Mouse (Mus musculus) lung, adult 2 months (tissue): ENCODE results near the gene Trim56. TPM values are rescaled to one million over a fixed set of nuclear protein-coding genes. Genes with fewer than 3 reads are reported as not detected.
"Not testable (repeated sequence)": the region's sequence is repeated elsewhere in the genome, so short reads cannot be mapped to it uniquely, and the experiment has no call there.

ENCODE experiments used
- DNase-seq: peaks from one replicate; pipeline ENCODE4 v3.0.0; 2022
- H3K4me1 ChIP-seq: fragments of 200-500 bp; 2 replicates; pipeline ENCODE4 v1.6.1; 2011; ENCODE audit warnings: low read length; ENCODE audit not compliant: control insufficient read depth, insufficient read depth
- H3K4me3 ChIP-seq: fragments of 200-500 bp; replicated peaks from 2 replicates; pipeline ENCODE3; 2011; ENCODE audit warnings: low read depth, mild to moderate bottlenecking, control low read depth, low read length; ENCODE audit errors: extremely low read depth
- CTCF ChIP-seq: fragments of 200-500 bp; IDR thresholded peaks from 2 replicates; pipeline ENCODE4 v1.5.1; 2011; ENCODE audit warnings: mild to moderate bottlenecking, low read length, control low read depth; ENCODE audit not compliant: insufficient read depth
- POLR2A ChIP-seq: fragments of 200-500 bp; IDR thresholded peaks from 2 replicates; pipeline ENCODE4 v1.6.1; 2011; ENCODE audit warnings: low read depth, mild to moderate bottlenecking, control low read depth, low read length, borderline replicate concordance; ENCODE audit errors: extremely low read depth
- WGBS: fragments of 180-500 bp; shearing (Covaris S2); methylation state at CpG from one replicate; pipeline ENCODE4 v1.1.7; 2018; 5-methylcytosine and 5-hydroxymethylcytosine counted together
- polyA plus RNA-seq: library from polyadenylated mRNA; depleted of rRNA; stranded (reverse); fragments of >200 nt; gene quantifications from 2 replicates; pipeline ENCODE4 v1.2.3, GENCODE M21; 2012

Trim56 gene
- polyA plus RNA-seq, 1 experiment = 26.8 TPM

GRCm38 (mm10) chr5:137129281-137129680, 13.3 kb upstream of the Trim56 start:
- TF ChIP-seq POLR2A = no peak
- TF ChIP-seq CTCF = no peak
- WGBS = 27% methylated on average over 5 of the region's 5 CpGs

GRCm38 (mm10) chr5:137123516-137123915, 7.5 kb upstream of the Trim56 start:
- TF ChIP-seq CTCF (no peak), POLR2A (no peak)

More at GRCm38 (mm10) chr5:137129281-137129680, 13.3 kb upstream of the Trim56 start:
- DNase-seq = no peak
- Histone ChIP-seq H3K4me3 (no peak overlapping the region), H3K4me1 (no peaks in the 10 kb centered on the region)

GRCm38 (mm10) chr5:137122686-137123193, 6.7 kb upstream of the Trim56 start:
- no peak overlapping the region for H3K4me3 ChIP-seq
- H3K4me1 ChIP-seq = no peaks in the 10 kb centered on the region
- DNase-seq = peak; percentile 63
- 10% methylated on average over 14 of the region's 14 CpGs for WGBS
- peak; percentile 86 for TF ChIP-seq CTCF
- TF ChIP-seq POLR2A = no peak

More at GRCm38 (mm10) chr5:137123516-137123915, 7.5 kb upstream of the Trim56 start:
- no peak for DNase-seq
- no peaks in the 10 kb centered on the region for H3K4me1 ChIP-seq
- whole genome bisulfite sequencing = 77% methylated on average over 4 of the region's 4 CpGs
- H3K4me3 ChIP-seq = no peak overlapping the region

GRCm38 (mm10) chr5:137121280-137121679, 5.3 kb upstream of the Trim56 start:
- Histone ChIP-seq H3K4me1 (peaks cover 4% of the 10 kb centered on the region; the same call in 1 of the 2 replicates), H3K4me3 (no peak overlapping the region)
- no peak for TF ChIP-seq CTCF
- no peak for TF ChIP-seq POLR2A
- no peak for DNase-seq
- WGBS = 65% methylated on average over 4 of the region's 4 CpGs

GRCm38 (mm10) chr5:137118878-137119277, 2.9 kb upstream of the Trim56 start:
- peaks cover 10% of the 10 kb centered on the region for H3K4me1 ChIP-seq
- no peak overlapping the region for H3K4me3 ChIP-seq
- TF ChIP-seq CTCF = no peak
- TF ChIP-seq POLR2A = no peak
- no peak for DNase-seq
- 85% methylated on average over 4 of the region's 4 CpGs for WGBS

- 91% methylated on average over 3 of the region's 3 CpGs for WGBS
- DNase-seq, H3K4me3 ChIP-seq: not testable (repeated sequence)
- peaks cover 10% of the 10 kb centered on the region for H3K4me1 ChIP-seq
Observed at GRCm38 (mm10) chr5:137117994-137118393, 2.0 kb upstream of the Trim56 start.

GRCm38 (mm10) chr5:137116987-137117386, 978 bp upstream of the Trim56 start:
- peaks cover 10% of the 10 kb centered on the region for H3K4me1 ChIP-seq
- 74% methylated on average over 2 of the region's 2 CpGs for WGBS
- DNase-seq = no peak
- TF ChIP-seq CTCF (no peak), POLR2A (no peak)
- H3K4me3 ChIP-seq = no peak overlapping the region

- WGBS = 45% methylated on average over 9 of the region's 9 CpGs
- Histone ChIP-seq H3K4me3 (peak overlapping the region; percentile 69), H3K4me1 (peaks cover 10% of the 10 kb centered on the region)
- TF ChIP-seq CTCF (no peak), POLR2A (peak; percentile 5; the same call in 1 of the 2 replicates)
- no peak for DNase-seq
Observed at GRCm38 (mm10) chr5:137114891-137115561, 983 bp downstream of the Trim56 start.

GRCm38 (mm10) chr5:137111542-137112408, 4.2 kb downstream of the Trim56 start:
- 86% methylated on average over 5 of the region's 5 CpGs for WGBS
- DNase-seq = no peak

GRCm38 (mm10) chr5:137110863-137111262, 5.1 kb downstream of the Trim56 start:
- Histone ChIP-seq H3K4me3 (no peak overlapping the region), H3K4me1 (peaks cover 8% of the 10 kb centered on the region)
- 92% methylated on average over 12 of the region's 12 CpGs for WGBS
- no peak for DNase-seq
- no peak for TF ChIP-seq POLR2A
- no peak for TF ChIP-seq CTCF

More at GRCm38 (mm10) chr5:137111542-137112408, 4.2 kb downstream of the Trim56 start:
- Histone ChIP-seq H3K4me1 (peaks cover 12% of the 10 kb centered on the region), H3K4me3 (no peak overlapping the region)
- TF ChIP-seq POLR2A (no peak), CTCF (no peak)
